Mouse (Mus musculus) midbrain, embryonic 10.5 days (tissue): ENCODE measurements around the gene Cldn7. TPM values are rescaled to one million over a fixed set of nuclear protein-coding genes. Genes with fewer than 3 reads are reported as not detected.

Experiments used
- DNase-seq: peaks from one replicate; pipeline ENCODE4 v3.0.0-alpha.2; 2017; ENCODE audit warnings: low spot score
- H3K27ac ChIP-seq: fragments of 300-500 bp; sonication (generic); replicated peaks from 2 replicates; pipeline ENCODE4 v1.5.1; 2016; ENCODE audit warnings: mild to moderate bottlenecking
- H3K27me3 ChIP-seq: fragments of 300-500 bp; sonication (generic); 2 replicates; pipeline ENCODE4 v1.6.1; 2016; ENCODE audit warnings: low read depth, mild to moderate bottlenecking; ENCODE audit not compliant: poor library complexity, severe bottlenecking
- H3K36me3 ChIP-seq: fragments of 300-500 bp; sonication (generic); 2 replicates; pipeline ENCODE4 v1.6.1; 2016; ENCODE audit warnings: mild to moderate bottlenecking, moderate library complexity
- H3K4me1 ChIP-seq: fragments of 300-500 bp; sonication (generic); 2 replicates; pipeline ENCODE4 v1.6.1; 2016
- H3K4me3 ChIP-seq: fragments of 300-500 bp; sonication (generic); 2 replicates; pipeline ENCODE4 v1.5.1; 2016; ENCODE audit warnings: mild to moderate bottlenecking, moderate library complexity
- H3K9me3 ChIP-seq: fragments of 300-500 bp; sonication (generic); replicated peaks from 2 replicates; pipeline ENCODE4 v1.6.1; 2016; ENCODE audit warnings: mild to moderate bottlenecking
- WGBS: fragments of 180-500 bp; shearing (Covaris S2); methylation state at CpG from one replicate; pipeline ENCODE4 v1.1.7; 2016; 5-methylcytosine and 5-hydroxymethylcytosine counted together
- polyA plus RNA-seq: library from polyadenylated mRNA; unstranded; fragments of >200 nt; fragmentation: Nextera tagmentation; extraction: Ambion mirVana; gene quantifications from 2 replicates; pipeline ENCODE4 v1.2.1, GENCODE M21; 2016

Gene Cldn7
- polyA plus RNA-seq, 1 experiment from 2014 or later: 7.6 TPM

GRCm38 (mm10) chr11:69990850-69991691 is 26.5 kb downstream of the Cldn7 start, which contains the start of gene Gabarap:
Gene Gabarap (plus strand): TSS chr11:69991143.
- Histone ChIP-seq H3K4me3 (peak within 1 kb of the TSS; percentile 82), H3K4me1 (peaks cover 27% of the 10 kb centered on the region), H3K9me3 (no peaks in the 10 kb centered on the region), H3K36me3 (peaks cover 65% of the 10 kb centered on the region), H3K27me3 (no peaks in the 10 kb centered on the region), H3K27ac (peak within 1 kb of the TSS; percentile 94)
- DNase-seq: peak; percentile 94
- WGBS: under 1% methylated on average over 40 of the region's 40 CpGs

- no peaks in the 10 kb centered on the region for H3K9me3 ChIP-seq
- H3K4me3 ChIP-seq: peak overlapping the region; percentile 82
- H3K27me3 ChIP-seq: no peaks in the 10 kb centered on the region
- H3K36me3 ChIP-seq: peaks cover 58% of the 10 kb centered on the region
- peaks cover 27% of the 10 kb centered on the region for H3K4me1 ChIP-seq
- H3K27ac ChIP-seq: peak overlapping the region; percentile 94
- WGBS: under 1% methylated on average over 15 of the region's 15 CpGs
- DNase-seq: no peak
Measured at GRCm38 (mm10) chr11:69991711-69992110, 27.1 kb downstream of the Cldn7 start.

GRCm38 (mm10) chr11:69992396-69992795 is 27.8 kb downstream of the Cldn7 start:
- Histone ChIP-seq H3K4me1 (peaks cover 33% of the 10 kb centered on the region), H3K36me3 (peaks cover 52% of the 10 kb centered on the region), H3K9me3 (no peaks in the 10 kb centered on the region), H3K4me3 (peak overlapping the region; percentile 82), H3K27me3 (no peaks in the 10 kb centered on the region), H3K27ac (peak overlapping the region; percentile 55; the same call in 1 of the 2 replicates)
- WGBS: 89% methylated on average over 10 of the region's 10 CpGs
- no peak for DNase-seq

GRCm38 (mm10) chr11:69992932-69993331 is 28.4 kb downstream of the Cldn7 start:
- 90% methylated on average over 3 of the region's 3 CpGs for WGBS
- no peak for DNase-seq
- H3K36me3 ChIP-seq: peaks cover 50% of the 10 kb centered on the region
- no peak overlapping the region for H3K27ac ChIP-seq
- H3K4me3 ChIP-seq: peak overlapping the region; percentile 82; the same call in 1 of the 2 replicates
- H3K4me1 ChIP-seq: peaks cover 39% of the 10 kb centered on the region
- no peaks in the 10 kb centered on the region for H3K27me3 ChIP-seq
- no peaks in the 10 kb centered on the region for H3K9me3 ChIP-seq

- H3K36me3 ChIP-seq: peaks cover 50% of the 10 kb centered on the region
- WGBS: 88% methylated on average over 11 of the region's 11 CpGs
- peaks cover 53% of the 10 kb centered on the region for H3K4me1 ChIP-seq
- H3K27me3 ChIP-seq: no peaks in the 10 kb centered on the region
- no peak overlapping the region for H3K27ac ChIP-seq
- H3K4me3 ChIP-seq: peak overlapping the region; percentile 97
- DNase-seq: no peak
- H3K9me3 ChIP-seq: no peaks in the 10 kb centered on the region
Measured at GRCm38 (mm10) chr11:69994401-69995090, 30.0 kb downstream of the Cldn7 start.

GRCm38 (mm10) chr11:69995391-69995960 is 30.9 kb downstream of the Cldn7 start, which contains the start of gene Phf23:
Gene Phf23 (plus strand): TSS chr11:69995777.
- Histone ChIP-seq H3K27me3 (no peaks in the 10 kb centered on the region), H3K36me3 (peaks cover 50% of the 10 kb centered on the region), H3K27ac (peak within 1 kb of the TSS; percentile 98), H3K9me3 (no peaks in the 10 kb centered on the region), H3K4me3 (peak within 1 kb of the TSS; percentile 97), H3K4me1 (peaks cover 53% of the 10 kb centered on the region)
- DNase-seq: peak; percentile 99
- under 1% methylated on average over 36 of the region's 36 CpGs for WGBS

GRCm38 (mm10) chr11:69996161-69997061 is 31.8 kb downstream of the Cldn7 start:
- peaks cover 56% of the 10 kb centered on the region for H3K4me1 ChIP-seq
- H3K9me3 ChIP-seq: no peaks in the 10 kb centered on the region
- DNase-seq: peak; percentile 53
- whole genome bisulfite sequencing: 1% methylated on average over 60 of the region's 66 CpGs
- H3K36me3 ChIP-seq: peaks cover 50% of the 10 kb centered on the region
- H3K27me3 ChIP-seq: no peaks in the 10 kb centered on the region
- H3K27ac ChIP-seq: peak overlapping the region; percentile 98
- peak overlapping the region; percentile 97 for H3K4me3 ChIP-seq

- Histone ChIP-seq H3K36me3 (peaks cover 54% of the 10 kb centered on the region), H3K4me1 (peaks cover 63% of the 10 kb centered on the region), H3K27ac (peak overlapping the region; percentile 98), H3K27me3 (no peaks in the 10 kb centered on the region), H3K9me3 (no peaks in the 10 kb centered on the region), H3K4me3 (peak overlapping the region; percentile 97)
- WGBS: under 1% methylated on average over 41 of the region's 44 CpGs
- peak; percentile 90 for DNase-seq
Measured at GRCm38 (mm10) chr11:69997070-69997509, 32.5 kb downstream of the Cldn7 start.

GRCm38 (mm10) chr11:69998567-69999491 is 34.2 kb downstream of the Cldn7 start:
- no peaks in the 10 kb centered on the region for H3K9me3 ChIP-seq
- H3K4me1 ChIP-seq: peaks cover 73% of the 10 kb centered on the region
- H3K27me3 ChIP-seq: no peaks in the 10 kb centered on the region
- DNase-seq: no peak
- 92% methylated on average over 27 of the region's 27 CpGs for WGBS
- H3K4me3 ChIP-seq: peak overlapping the region; percentile 97
- peaks cover 46% of the 10 kb centered on the region for H3K36me3 ChIP-seq
- H3K27ac ChIP-seq: no peak overlapping the region

GRCm38 (mm10) chr11:69999666-70000065 is 35.1 kb downstream of the Cldn7 start:
- no peaks in the 10 kb centered on the region for H3K9me3 ChIP-seq
- DNase-seq: no peak
- H3K27ac ChIP-seq: no peak overlapping the region
- H3K4me3 ChIP-seq: peak overlapping the region; percentile 97
- peaks cover 71% of the 10 kb centered on the region for H3K4me1 ChIP-seq
- H3K27me3 ChIP-seq: no peaks in the 10 kb centered on the region
- WGBS: 87% methylated on average over 8 of the region's 8 CpGs
- peaks cover 45% of the 10 kb centered on the region for H3K36me3 ChIP-seq

- Histone ChIP-seq H3K27ac (peak within 1 kb of the TSS; percentile 94), H3K9me3 (no peaks in the 10 kb centered on the region), H3K36me3 (peaks cover 50% of the 10 kb centered on the region), H3K4me3 (peak within 1 kb of the TSS; percentile 97), H3K27me3 (no peaks in the 10 kb centered on the region), H3K4me1 (peaks cover 68% of the 10 kb centered on the region)
- under 1% methylated on average over 48 of the region's 48 CpGs for WGBS
- DNase-seq: peak; percentile 96
Measured at GRCm38 (mm10) chr11:70000396-70000898, 35.9 kb downstream of the Cldn7 start, which contains the start of gene Dvl2. Gene Dvl2 (plus strand): TSS chr11:70000595.
